Mouse (Mus musculus) left cerebral cortex, adult 6 months (tissue): Measurements from ENCODE around the gene Dusp6. TPM values are rescaled to one million over a fixed set of nuclear protein-coding genes. Genes with fewer than 3 reads are reported as not detected.

ENCODE experiments used
- long read RNA-seq, 2 experiments: library from polyadenylated mRNA; unstranded; transcript quantifications; one replicate each; pipeline ENCODE4 v2.0.0; 2019 to 2020
- polyA plus RNA-seq: library from polyadenylated mRNA; unstranded; fragments of <200 nt; fragmentation: Nextera tagmentation; gene quantifications from 2 replicates; pipeline ENCODE4 v1.2.3, GENCODE M21; 2021

Gene Dusp6
- polyA plus RNA-seq: 45.6 and 54.6 TPM in 2 replicates
- long read RNA-seq, experiment 1, transcript Dusp6-202 (2 exons, 758 nt): minor isoform, 14 of 598 reads
- long read RNA-seq, experiment 1, transcript Dusp6-204 (2 exons, 2,359 nt): minor isoform, 16 of 598 reads
- long read RNA-seq, experiment 1, transcript Dusp6-201 (3 exons, 2,796 nt): major isoform, 539 of 598 reads
- long read RNA-seq, experiment 1, partial matches to known transcripts: 20 of 598 reads
- long read RNA-seq, experiment 1, other reads (novel, unspliced or antisense): 9 of 598 reads
- long read RNA-seq, experiment 2, transcript Dusp6-201 (3 exons, 2,796 nt): major isoform, 58 of 88 reads
- long read RNA-seq, experiment 2, transcript Dusp6-202 (2 exons, 758 nt): minor isoform, 5 of 88 reads
- long read RNA-seq, experiment 2, partial matches to known transcripts: 0 of 88 reads
- long read RNA-seq, experiment 2, other reads (novel, unspliced or antisense): 24 of 88 reads

DNA sequence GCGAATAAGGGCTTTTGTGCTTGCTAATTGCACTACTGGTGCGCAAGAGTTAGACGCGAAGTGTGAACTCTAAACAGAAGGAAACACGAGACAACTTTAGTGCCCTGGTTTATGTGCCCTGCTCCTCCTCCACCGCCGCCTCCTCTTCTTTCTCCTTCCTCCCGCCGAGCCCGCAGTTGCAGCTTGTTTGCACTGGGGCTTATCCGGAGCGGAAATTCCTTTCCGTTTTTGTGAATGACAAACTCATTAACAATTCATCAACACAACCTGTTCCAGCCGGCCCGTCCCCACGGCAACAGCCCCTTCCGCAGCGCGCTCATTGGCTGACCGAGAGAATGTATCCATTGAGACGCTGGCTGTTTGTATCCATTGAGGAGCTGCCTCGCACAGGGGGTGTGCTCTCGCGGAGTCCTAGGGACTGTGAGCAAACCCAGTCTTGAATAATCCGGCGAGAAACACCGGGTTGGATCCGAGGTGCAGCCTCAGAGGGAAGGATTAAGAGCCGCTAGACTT lies at the start of gene Dusp6:
Gene Dusp6, plus strand, starts transcription at position 365 of the 513 bp plus-strand sequence.

Other genes starting within 250 kb of the Dusp6 start
- gene Poc1b, start 156.2 kb upstream of the Dusp6 start, polyA plus RNA-seq: 1.9 and 3.0 TPM in 2 replicates
- gene Galnt4, start 155.1 kb upstream of the Dusp6 start, polyA plus RNA-seq: 0.67 and 0.72 TPM in 2 replicates
- gene Phxr2, start 136.9 kb upstream of the Dusp6 start, polyA plus RNA-seq: not detected in 2 replicates